Mouse (Mus musculus) Muller cell, postnatal 12 days (primary cell): ENCODE measurements around the gene Runx1.
A peak's percentile ranks its signal among the peaks of the same experiment; 100 is the strongest.

Experiments
- DNase-seq: peaks from one replicate; pipeline ENCODE4 v3.0.0-alpha.2; 2015; ENCODE audit errors: inconsistent ontology term

Runx1 gene

GRCm38 (mm10) chr16:92794197-92794596, 31.8 kb downstream of the Runx1 start:
- DNase-seq: no peak

GRCm38 (mm10) chr16:92793741-92794140, 32.2 kb downstream of the Runx1 start:
- no peak for DNase-seq

- DNase-seq: no peak
Measured at GRCm38 (mm10) chr16:92792905-92793304, 33.0 kb downstream of the Runx1 start.

GRCm38 (mm10) chr16:92790601-92791000, 35.3 kb downstream of the Runx1 start:
- DNase-seq: no peak

DNA sequence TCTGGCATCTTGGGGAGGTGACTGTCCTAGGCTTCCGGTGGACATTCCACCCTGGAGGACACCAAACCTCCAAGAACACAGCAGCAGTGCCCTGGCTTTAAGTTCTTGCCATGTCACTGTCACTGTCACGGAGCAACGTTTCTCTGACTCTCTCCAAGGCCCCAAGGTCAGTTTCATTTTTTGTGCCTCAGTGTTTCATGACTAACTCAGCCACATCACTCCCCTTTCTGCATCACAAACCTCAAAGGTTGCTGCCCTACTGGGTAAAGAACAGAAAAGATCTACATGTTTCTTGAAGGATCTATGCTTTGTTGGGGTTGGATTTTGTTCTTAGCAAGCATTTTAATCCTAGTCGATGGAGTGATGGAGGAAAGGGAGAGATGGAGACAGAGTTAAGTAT, 36.1 kb downstream of the Runx1 start:
- DNase-seq: no peak

DNA sequence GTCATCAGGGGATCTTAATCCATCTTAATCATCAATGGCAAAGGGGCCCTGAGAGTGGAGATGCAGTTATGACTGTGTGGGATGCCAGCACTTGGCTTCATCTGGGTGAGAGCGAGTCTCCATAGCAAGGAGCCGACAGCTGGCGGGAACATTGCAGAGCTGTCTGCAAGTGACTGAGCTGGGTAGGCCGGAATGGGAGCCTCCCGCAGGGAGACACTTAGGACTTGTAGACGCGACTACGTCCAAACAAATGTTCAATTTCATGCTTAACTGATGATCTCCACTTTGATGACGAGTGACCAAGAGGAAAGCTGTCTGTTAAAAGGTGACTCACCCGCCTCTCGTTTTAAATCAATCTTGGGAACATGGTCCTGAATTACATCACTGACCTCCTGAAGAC, 37.5 kb downstream of the Runx1 start:
- peak; percentile 54 for DNase-seq

DNA sequence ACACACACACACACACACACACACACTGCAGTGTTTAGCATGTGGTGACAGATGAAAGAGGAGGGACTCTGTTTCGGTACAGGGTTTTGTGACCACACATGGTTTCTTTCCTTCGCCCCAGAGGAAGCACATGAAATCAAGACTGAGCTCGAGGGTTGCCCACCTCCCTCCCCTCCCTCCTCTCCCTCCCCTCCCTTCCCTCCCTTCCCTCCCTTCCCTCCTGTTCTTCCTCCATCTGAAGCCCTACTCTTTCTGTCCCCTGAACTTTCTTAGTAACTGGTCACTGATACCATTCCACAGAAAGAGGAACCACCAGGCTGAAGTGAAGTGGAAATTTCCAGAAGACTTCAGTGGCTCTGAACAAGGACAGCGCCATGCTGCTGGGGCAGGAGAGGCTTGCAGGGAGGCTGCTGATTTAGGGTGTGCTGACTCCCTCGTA, 39.0 kb downstream of the Runx1 start:
- no peak for DNase-seq

GRCm38 (mm10) chr16:92786276-92786882, 39.6 kb downstream of the Runx1 start:
- DNase-seq: no peak

DNA sequence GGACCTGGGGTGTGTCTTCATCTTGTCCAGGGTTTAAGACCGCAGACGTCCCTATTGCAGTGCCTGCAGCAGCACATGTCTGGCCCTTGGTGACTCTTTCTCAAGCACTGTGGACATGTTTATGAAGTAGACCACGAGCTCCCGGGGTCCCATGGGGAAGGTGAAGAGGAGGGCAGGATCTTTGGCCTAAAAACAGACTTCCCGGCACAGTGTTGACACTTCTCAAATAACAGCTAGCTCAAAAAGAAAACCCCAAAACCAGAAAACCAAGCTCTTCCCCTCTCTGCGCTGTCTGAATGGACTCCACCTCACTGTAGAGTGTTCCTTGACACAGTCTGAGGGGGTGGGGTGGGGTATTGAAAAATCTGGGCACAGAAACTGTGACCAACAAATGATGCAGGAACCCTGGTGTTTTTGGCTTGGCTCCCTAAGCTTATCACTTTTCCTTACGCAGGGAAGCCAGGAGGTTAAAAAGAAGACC, 42.3 kb downstream of the Runx1 start:
- peak; percentile 35 for DNase-seq

DNA sequence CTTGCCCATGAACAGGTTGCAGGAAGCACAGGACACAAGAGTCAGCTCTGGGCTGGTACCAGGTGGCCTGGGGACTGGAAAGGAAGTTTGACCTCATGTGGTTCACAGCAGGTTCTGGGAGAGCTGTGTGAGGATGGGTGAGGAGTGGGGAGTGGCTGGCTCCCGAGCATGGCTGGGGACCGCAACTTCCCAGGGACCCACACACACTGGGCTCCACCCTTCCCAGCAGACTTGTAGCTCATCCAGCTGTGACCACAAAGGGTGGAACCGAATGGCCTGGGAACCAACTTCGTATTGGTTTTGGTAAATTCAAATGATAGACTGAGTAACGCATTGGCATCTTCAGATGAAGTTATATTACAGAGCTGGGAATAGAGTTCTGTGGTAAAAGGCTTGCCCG, 43.5 kb downstream of the Runx1 start:
- no peak for DNase-seq

DNA sequence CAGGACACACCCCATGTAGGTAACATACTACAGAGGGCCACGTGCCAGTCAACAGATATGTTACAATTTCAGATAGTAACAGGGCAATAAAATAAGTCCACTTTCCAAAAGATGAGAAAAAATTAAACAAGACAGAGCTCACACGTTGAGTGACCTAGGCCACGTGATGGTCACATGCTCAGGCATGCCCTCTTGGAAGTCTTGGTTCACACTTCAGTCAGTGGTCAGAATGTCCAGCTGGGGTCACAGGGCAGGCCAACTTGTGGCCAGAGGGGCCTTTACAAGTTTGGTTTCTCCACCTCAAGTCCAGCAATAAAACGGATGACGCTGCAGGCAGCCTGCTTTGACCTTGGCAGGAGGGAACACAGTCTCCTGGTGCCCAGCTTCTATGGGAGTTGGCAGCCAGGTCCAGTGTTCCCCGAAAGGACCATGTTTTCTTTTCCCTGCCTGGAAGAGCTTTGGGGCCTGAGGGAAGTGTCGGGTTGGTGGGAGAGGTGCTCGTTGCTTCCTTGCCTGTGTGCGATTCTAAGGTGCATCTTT, 46.0 kb downstream of the Runx1 start:
- no peak for DNase-seq

DNA sequence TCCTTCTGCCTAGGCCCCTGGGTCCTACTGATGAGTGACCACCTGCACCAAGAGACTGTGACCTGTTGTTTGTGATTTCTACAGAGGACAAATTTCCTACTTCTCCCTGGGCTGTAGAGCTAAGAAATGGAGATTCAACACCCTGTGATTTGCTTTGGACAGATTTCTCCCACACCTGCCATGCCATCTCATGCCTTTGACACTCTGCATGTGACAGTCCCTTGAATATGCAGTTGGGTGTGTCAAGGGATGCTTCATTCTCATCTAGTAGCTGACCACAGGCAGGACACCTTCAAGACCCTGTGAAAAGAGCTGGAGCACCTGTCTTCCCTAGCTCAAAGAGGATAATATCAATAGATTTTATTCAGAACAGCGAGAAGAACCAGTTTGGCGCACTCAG, 46.8 kb downstream of the Runx1 start:
- DNase-seq: no peak

DNA sequence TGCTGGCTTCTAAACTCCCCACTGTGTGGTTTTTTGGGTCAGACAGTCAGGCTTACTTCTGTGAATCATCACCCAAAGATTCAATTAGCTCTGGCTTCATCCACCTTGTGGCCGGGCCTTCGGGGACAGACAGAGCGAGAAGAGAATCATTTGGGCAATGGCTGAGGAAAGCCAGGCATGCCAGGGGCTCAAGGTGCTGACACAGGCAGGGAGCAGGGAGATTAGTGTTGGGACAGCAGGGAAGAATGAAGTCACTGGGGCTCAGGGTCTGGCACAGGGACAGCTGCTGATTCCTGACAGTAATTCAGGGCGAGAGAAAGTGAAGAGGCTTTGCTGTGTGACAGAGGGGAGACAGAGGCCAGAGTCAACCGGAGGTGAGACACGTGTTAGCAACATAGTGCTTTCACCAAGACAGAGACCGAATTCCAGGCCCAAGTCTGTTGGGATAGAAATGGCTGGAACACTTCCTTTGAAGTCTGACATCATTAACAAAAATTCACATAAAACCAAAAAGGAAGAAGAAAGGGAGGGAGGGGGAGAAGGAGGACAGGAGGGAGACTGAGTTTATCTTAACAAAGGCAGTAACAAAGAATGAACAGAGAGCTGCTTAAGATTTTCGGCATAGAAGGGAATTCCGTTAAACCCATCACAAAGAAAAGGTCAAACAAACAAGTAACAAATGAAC, 47.7 kb downstream of the Runx1 start:
- DNase-seq: peak; percentile 95

- DNase-seq: no peak
Measured at GRCm38 (mm10) chr16:92767862-92768261, 58.1 kb downstream of the Runx1 start.

DNA sequence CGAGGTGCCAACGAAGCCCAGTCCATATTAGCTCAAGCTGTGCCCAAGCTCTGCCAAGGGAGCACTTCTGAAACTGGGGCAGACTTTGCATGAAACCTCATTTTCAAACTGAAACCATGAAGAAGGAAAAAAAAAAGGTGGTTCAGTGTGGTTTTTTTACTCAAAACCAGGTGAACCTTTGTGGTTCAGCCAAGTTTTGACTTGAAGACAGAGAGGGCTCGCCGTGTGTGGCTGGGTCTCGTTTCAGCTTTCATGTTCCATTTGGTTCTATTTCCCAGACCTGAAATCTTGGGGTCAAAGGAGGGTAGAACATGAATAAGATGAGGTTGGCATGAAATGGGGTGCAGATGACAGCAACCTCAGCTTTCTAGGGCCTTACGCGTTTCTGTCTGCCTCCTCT, 58.5 kb downstream of the Runx1 start:
- DNase-seq: no peak

- DNase-seq: no peak
Measured at GRCm38 (mm10) chr16:92764741-92765396, 61.1 kb downstream of the Runx1 start.

GRCm38 (mm10) chr16:92763666-92764065, 62.3 kb downstream of the Runx1 start:
- no peak for DNase-seq

- DNase-seq: no peak
Measured at GRCm38 (mm10) chr16:92761968-92762521, 63.9 kb downstream of the Runx1 start.

DNA sequence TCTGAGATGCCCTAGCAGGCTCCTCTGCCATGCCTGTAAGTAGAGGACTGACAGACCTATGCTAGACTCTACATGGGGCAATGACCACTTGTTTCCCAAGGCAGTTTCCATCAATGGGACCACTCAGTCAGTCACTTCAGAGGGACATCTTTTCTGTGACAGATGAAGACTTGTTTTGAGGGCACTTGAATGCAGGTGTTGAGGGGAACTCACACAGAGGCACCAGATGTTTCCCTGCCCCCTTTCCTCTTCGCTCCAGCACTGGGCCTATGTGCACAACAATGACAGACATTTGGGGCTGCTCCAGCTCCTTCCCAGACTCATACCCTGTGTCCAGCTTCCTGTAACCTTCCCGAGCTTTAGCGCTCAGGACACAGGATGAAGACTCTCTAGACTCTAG, 65.9 kb downstream of the Runx1 start:
- no peak for DNase-seq

DNA sequence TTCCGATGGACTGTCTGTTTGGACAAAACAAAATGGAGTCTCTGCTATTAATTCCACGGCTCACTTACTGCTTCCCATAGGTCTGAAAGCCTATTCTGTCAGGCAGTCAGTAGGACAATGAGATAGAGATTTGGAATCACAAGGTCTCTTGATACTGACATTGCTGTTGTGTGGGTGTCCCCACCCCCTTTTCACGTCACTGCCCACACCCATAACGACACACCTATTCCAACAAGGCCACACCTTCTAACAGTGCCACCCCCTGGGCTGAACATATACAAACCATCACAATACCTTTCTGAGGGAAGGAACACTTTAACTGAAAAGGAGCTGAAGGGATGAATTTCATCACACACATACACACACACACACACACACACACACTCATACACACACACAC, 68.4 kb downstream of the Runx1 start:
- DNase-seq: no peak

GRCm38 (mm10) chr16:92753944-92754343, 72.0 kb downstream of the Runx1 start:
- DNase-seq: no peak

- no peak for DNase-seq
Measured at GRCm38 (mm10) chr16:92753139-92753538, 72.8 kb downstream of the Runx1 start.
